Mouse (Mus musculus) small intestine, adult 2 months (tissue): ENCODE results near the gene Cldn3.

Source experiments
- CTCF ChIP-seq: fragments of 200-500 bp; IDR thresholded peaks from 2 replicates; pipeline ENCODE4 v1.5.1; 2012; ENCODE audit warnings: low read depth, mild to moderate bottlenecking, control low read depth, inconsistent platforms, low read length, moderate library complexity, mixed read lengths; ENCODE audit not compliant: insufficient replicate concordance, insufficient read length; ENCODE audit errors: extremely low read depth
- POLR2A ChIP-seq: fragments of 200-500 bp; IDR thresholded peaks from 2 replicates; pipeline ENCODE4 v1.6.1; 2012; ENCODE audit warnings: low read depth, mild to moderate bottlenecking, control low read depth, inconsistent platforms, low read length, moderate library complexity

- TF ChIP-seq CTCF: no peak
- no peak for TF ChIP-seq POLR2A
Observed at GRCm38 (mm10) chr5:135035608-135036359, 49.8 kb downstream of the Cldn3 start.
